In the genomic region with DNA sequence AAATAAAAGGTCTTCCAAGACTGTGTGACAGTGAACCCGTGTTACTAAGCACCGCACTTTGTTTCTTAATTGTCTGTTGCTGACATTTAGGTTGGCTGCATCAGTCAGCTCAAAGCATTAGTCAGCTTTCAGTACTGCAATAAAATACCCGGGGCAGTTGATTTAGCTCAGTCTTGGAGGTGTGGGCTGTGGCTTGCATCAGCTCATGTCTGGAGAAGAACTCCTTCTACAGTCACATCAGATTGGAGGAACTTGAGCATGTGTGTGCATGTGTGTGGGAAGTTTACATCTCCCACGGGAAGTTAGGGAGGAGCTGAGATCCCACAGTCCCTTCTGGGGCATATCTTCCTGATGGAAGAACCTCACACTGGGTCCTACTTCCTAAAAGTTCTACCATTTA, we compare ENCODE assay signal across 14 mouse cellular contexts. TPM values are rescaled to one million over a fixed set of nuclear protein-coding genes. Genes with fewer than 3 reads are reported as not detected.
"Had no signal": no experiment of that assay in that cellular context is flagged by ENCODE, and none has a peak within 500 bp of the region (broad histone marks: within the 10 kb centered on the region; RNA-seq: fewer than 3 reads in every experiment).

No protein-coding gene starts in this region.

- DNase-seq: kidney, adult 11 months; kidney, adult 9 months; kidney, postnatal 36 days; left cerebral cortex, postnatal 4 days; lung, adult 2 months; lung, postnatal 36 days; thymus, postnatal 14 days had no signal

- H3K36me3 ChIP-seq: limb, embryonic 13.5 days; liver, embryonic 15.5 days; midbrain, embryonic 10.5 days; midbrain, embryonic 15.5 days; stomach, embryonic 15.5 days had no signal

- H3K27me3 ChIP-seq: limb, embryonic 13.5 days; liver, embryonic 15.5 days; midbrain, embryonic 15.5 days; stomach, embryonic 15.5 days had no signal

- H3K4me2 ChIP-seq: limb, embryonic 13.5 days; liver, embryonic 15.5 days; midbrain, embryonic 15.5 days; stomach, embryonic 15.5 days had no signal

- H3K4me3 ChIP-seq: layer of hippocampus, adult 2 months; limb, embryonic 13.5 days; liver, embryonic 15.5 days; midbrain, embryonic 10.5 days; midbrain, embryonic 15.5 days; stomach, embryonic 15.5 days had no signal

RNA-seq across cellular contexts. Expression of a gene that starts 38.9 kb away (rescaled TPM):
- polyA plus RNA-seq: midbrain, embryonic 10.5 days; neural tube, embryonic 14.5 days had no signal
